Mouse (Mus musculus) E14TG2a.4 (cell line): ENCODE measurements around the gene Speg.
A peak's percentile ranks its signal among the peaks of the same experiment; 100 is the strongest.

Source experiments
- H3K27me3 ChIP-seq: 2 replicates; pipeline ENCODE4 v1.6.1; 2014; ENCODE audit warnings: low read length, control low read depth; ENCODE audit not compliant: insufficient read depth
- H3K36me3 ChIP-seq: 2 replicates; pipeline ENCODE4 v1.6.1; 2014; ENCODE audit warnings: low read length, control low read depth; ENCODE audit not compliant: insufficient read depth
- H3K4me1 ChIP-seq: replicated peaks from 2 replicates; pipeline ENCODE4 v1.6.1; 2014; ENCODE audit warnings: low read depth, low read length, control low read depth
- H3K4me3 ChIP-seq: replicated peaks from 2 replicates; pipeline ENCODE4 v1.5.1; 2014; ENCODE audit warnings: mild to moderate bottlenecking, low read length
- H3K9me3 ChIP-seq: 2 replicates; pipeline ENCODE4 v1.6.1; 2014; ENCODE audit warnings: low read length, control low read depth
- CTCF ChIP-seq: conservative IDR thresholded peaks from 2 replicates; pipeline ENCODE4 v1.5.1; 2014; ENCODE audit warnings: low read length
- NANOG ChIP-seq: IDR thresholded peaks from 2 replicates; pipeline ENCODE4 v1.6.1; 2014; ENCODE audit warnings: borderline replicate concordance, low read length, mixed read lengths
- POU5F1 ChIP-seq: IDR thresholded peaks from 2 replicates; pipeline ENCODE4 v1.6.1; 2014; ENCODE audit warnings: low read length, borderline replicate concordance

Speg gene

DNA sequence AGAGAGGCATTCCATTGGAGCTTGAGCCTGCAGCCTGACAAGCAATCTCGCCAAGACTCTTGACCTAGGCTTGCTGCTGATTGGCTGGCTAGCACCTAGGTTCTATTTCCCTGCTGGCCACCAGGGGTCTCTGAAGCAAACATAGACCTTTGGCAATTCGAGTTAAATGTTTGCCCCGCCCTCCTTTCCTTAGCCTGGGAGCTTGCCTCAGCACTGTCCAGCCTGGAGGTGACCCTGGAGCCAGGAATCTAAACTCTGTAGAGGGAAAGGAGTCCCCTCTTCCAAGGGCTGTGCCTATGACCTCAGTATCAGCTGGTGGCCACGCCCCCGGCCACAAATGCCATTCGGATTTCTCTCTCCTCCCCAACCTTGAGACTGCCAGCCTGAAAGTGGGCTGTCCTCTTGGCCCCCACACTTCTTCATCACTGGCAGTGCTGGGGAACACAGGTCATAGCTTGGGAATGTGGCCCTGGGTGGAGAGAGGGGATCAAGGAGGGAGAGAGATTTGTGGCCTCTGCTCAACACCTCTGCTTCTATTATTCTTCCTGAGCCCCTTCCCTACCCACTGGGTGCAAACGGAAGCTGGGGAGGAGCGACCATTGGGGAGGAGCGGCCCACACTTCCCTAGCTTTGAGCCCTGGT lies 23.8 kb downstream of the Speg start:
- H3K4me3 ChIP-seq: 0 out of 2 replicates have a peak overlapping the region, but pooled peaks have one; percentile 11
- no peaks in the 10 kb centered on the region for H3K9me3 ChIP-seq
- H3K4me1 ChIP-seq: peaks cover 49% of the 10 kb centered on the region
- TF ChIP-seq CTCF (peak; percentile 84), NANOG (no peak), POU5F1 (no peak)
- H3K36me3 ChIP-seq: no peaks in the 10 kb centered on the region
- peaks cover 41% of the 10 kb centered on the region for H3K27me3 ChIP-seq

DNA sequence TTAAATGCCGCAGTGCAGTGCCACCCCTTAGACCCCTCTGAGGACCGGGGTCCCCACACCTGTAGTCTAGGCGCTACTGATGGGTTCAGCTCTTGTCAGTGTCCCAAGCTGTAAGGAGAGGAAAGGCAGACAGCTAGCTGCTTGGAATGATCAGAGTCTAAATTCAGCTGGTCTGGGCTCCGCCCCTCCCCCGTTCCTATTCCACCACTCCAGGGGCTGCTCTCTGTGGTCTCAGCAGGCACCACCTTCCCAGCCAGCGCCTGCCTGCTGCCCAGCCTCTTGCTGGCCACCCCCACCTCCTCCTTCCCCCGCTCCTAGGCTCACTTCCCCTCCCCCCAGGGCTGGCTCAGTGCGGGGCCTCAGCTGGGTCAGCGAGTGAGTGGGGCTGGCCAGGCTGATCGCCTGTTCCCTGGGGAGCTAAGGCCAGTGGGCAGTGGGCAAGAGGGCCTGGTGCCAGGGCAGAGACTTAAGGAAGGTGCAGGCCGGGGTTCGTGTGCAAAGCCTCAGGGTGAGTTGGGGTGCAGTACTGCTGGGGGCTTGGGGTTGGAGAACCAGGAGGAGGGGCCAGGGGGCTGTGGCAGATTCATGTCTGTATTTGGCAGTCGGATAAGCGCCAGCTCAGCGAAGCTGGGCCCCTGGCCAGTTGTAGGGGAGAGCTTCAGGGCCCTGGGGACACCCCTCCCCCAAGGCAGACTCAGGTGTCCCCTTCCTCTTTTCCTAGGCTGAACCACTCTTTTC lies 24.8 kb downstream of the Speg start:
- TF ChIP-seq CTCF: no peak
- no peak for TF ChIP-seq NANOG
- no peak for TF ChIP-seq POU5F1
- Histone ChIP-seq H3K27me3 (peaks cover 47% of the 10 kb centered on the region), H3K9me3 (no peaks in the 10 kb centered on the region), H3K36me3 (no peaks in the 10 kb centered on the region), H3K4me1 (peaks cover 53% of the 10 kb centered on the region), H3K4me3 (peak overlapping the region; percentile 20; the same call in 1 of the 2 replicates)

DNA sequence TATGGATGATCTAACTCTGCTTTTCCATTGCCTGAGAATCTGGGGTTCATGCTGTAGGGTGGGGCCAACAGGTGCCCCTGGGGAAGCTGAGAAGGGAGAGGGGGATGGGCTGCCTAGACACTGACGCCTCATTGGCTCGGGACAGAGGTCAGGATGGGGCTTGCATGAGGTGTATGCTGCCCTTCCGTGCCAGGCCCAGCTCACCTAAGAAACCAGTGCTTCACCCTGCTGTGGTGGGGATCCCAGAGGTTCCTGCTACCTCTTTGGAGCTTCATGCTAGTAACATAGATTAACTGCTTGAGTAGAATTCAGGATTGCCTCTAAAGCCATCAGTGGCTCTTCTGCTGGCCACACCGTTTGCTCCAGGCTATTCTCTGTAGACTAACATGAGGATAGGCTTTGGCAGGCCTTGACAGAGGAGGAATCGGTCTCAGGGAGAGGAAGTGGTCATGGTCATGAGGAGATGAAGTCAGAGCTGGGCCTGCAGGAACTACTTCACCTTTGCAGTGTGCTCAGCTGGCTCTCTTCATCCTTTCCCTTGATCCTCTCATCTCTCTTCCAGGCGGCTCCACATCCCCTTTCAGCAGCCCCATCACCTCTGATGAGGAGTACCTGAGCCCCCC lies 25.5 kb downstream of the Speg start:
- Histone ChIP-seq H3K4me3 (no peak overlapping the region), H3K27me3 (peaks cover 47% of the 10 kb centered on the region), H3K36me3 (no peaks in the 10 kb centered on the region), H3K4me1 (peaks cover 53% of the 10 kb centered on the region), H3K9me3 (no peaks in the 10 kb centered on the region)
- TF ChIP-seq POU5F1: no peak
- TF ChIP-seq NANOG: no peak
- TF ChIP-seq CTCF: no peak

DNA sequence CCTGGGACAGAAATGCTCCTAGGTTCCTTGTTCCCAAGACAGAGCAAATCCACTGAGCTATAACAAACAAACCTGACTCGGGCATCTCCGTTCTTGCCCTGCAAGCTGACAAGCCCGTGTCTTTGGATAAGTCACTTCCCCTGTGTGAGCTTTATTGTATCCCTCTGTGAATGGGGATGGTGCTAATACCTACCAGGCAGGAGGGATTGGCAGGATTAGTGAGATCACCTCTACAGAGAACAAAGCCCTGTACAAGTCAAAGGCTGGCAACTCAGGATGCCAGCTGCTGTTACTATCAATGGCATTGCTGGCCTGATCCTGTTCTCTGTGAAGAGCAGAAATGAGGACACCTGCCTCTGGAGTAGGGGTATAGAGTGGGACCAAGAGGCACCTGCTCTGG lies 30.4 kb downstream of the Speg start:
- Histone ChIP-seq H3K4me1 (peaks cover 31% of the 10 kb centered on the region), H3K9me3 (no peaks in the 10 kb centered on the region), H3K36me3 (no peaks in the 10 kb centered on the region), H3K4me3 (no peak overlapping the region), H3K27me3 (peaks cover 66% of the 10 kb centered on the region)
- TF ChIP-seq CTCF: no peak
- no peak for TF ChIP-seq NANOG
- TF ChIP-seq POU5F1: no peak

DNA sequence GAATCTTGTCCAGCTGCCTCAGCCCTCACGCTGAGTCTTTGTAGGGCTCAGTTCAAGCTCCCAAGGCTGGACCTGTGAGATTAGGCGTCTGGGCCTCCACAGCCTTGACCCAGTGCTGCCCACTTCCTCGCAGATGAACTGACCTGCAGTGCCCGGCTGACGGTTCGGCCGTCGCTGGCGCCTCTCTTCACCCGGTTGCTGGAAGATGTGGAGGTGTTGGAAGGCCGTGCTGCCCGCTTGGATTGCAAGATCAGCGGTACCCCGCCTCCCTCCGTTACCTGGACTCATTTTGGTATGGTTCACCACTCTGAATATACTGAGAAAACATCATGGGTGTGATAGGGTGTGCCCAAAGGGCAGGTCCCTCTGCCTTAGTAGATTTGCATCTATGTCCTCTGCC lies 31.1 kb downstream of the Speg start:
- TF ChIP-seq POU5F1: no peak
- no peak for TF ChIP-seq CTCF
- no peak for TF ChIP-seq NANOG

DNA sequence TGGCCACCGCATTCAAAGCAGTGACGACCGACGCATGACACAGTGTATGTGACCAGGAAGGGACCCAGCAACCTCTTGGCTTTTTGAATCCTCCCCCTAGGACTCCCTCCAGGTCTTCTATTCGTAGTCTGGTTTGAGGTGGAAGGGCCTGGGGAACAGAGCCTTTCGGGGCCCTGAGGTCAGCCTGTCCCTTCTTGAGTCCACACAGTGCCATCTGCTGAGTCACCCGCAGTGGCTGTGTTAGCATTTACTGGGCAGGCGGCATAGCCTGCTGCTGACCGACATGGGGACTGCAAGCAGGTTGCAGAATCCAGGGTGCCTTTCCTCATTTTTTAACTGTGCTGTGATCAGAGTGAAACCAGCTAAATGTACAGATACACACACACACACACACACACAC lies 32.0 kb downstream of the Speg start:
- no peak overlapping the region for H3K4me3 ChIP-seq
- peaks cover 18% of the 10 kb centered on the region for H3K4me1 ChIP-seq
- H3K36me3 ChIP-seq: no peaks in the 10 kb centered on the region
- no peaks in the 10 kb centered on the region for H3K9me3 ChIP-seq
- TF ChIP-seq CTCF: no peak
- no peak for TF ChIP-seq POU5F1
- no peak for TF ChIP-seq NANOG
- H3K27me3 ChIP-seq: peaks cover 59% of the 10 kb centered on the region

More for the DNA sequence above, 31.1 kb downstream of the Speg start:
- H3K27me3 ChIP-seq: peaks cover 65% of the 10 kb centered on the region
- H3K4me3 ChIP-seq: no peak overlapping the region
- H3K9me3 ChIP-seq: no peaks in the 10 kb centered on the region
- H3K4me1 ChIP-seq: peaks cover 25% of the 10 kb centered on the region
- H3K36me3 ChIP-seq: no peaks in the 10 kb centered on the region

DNA sequence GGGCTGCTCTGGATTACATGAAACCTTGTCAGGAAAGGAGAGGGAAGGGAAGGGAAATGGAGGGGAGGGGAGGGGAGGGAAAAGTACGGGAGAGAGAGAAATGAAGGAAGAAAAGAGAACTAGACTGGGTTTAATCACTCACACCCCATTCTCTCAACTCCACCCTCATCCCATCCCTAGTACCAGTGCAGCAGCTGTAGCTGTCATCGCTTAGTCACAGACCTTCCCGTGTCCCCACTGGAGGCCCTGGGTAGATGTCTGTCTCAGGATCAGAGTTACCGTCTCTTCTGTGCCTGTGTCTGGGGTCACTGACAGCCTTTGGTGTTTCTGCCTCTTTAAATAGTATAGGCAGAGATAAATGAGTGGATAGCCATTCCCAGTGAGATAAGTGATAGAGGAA lies 33.1 kb downstream of the Speg start:
- H3K36me3 ChIP-seq: no peaks in the 10 kb centered on the region
- H3K4me3 ChIP-seq: no peak overlapping the region
- H3K9me3 ChIP-seq: no peaks in the 10 kb centered on the region
- H3K4me1 ChIP-seq: peaks cover 11% of the 10 kb centered on the region
- H3K27me3 ChIP-seq: peaks cover 55% of the 10 kb centered on the region
- TF ChIP-seq CTCF: no peak
- TF ChIP-seq POU5F1: no peak
- no peak for TF ChIP-seq NANOG

DNA sequence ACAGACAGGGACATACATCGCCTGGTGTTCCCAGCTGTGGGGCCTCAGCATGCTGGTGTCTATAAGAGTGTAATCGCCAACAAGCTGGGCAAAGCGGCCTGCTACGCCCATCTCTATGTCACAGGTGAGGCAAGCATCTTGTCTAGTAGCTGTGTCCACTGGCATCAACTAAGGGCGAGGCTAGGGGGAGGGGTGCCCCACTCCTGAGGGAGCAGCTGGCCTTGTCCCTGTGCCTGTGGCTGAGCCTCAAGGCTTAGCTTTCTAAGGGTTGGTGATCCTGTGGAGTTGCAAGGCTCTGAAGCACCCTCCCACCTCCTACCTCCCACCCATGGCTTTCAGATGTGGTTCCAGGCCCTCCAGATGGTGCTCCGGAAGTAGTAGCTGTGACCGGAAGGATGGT lies 34.9 kb downstream of the Speg start:
- TF ChIP-seq POU5F1: no peak
- no peak for TF ChIP-seq NANOG
- no peak for TF ChIP-seq CTCF
- Histone ChIP-seq H3K36me3 (no peaks in the 10 kb centered on the region), H3K9me3 (no peaks in the 10 kb centered on the region), H3K4me1 (peaks cover 16% of the 10 kb centered on the region), H3K27me3 (peaks cover 52% of the 10 kb centered on the region), H3K4me3 (no peak overlapping the region)
